Mouse (Mus musculus): ENCODE data around the gene Ooep.

GRCm38 (mm10) chr9:78395244-78395629, 16.7 kb upstream of the Ooep start:
- TF ChIP-seq POLR2A (IDR thresholded peaks at IDR 0.05; ENCODE audit: borderline replicate concordance, control insufficient read depth, low read depth, low read length) (no peak), CTCF (IDR thresholded peaks at IDR 0.05; ENCODE audit: control insufficient read depth, insufficient read depth, low read length) (no peak)

Measured in bone marrow, adult 2 months (tissue).